Mouse (Mus musculus) yolk sac, embryonic 10.5 days (tissue): ENCODE data around the gene Pax5.
"Not testable (repeated sequence)": the region's sequence is repeated elsewhere in the genome, so short reads cannot be mapped to it uniquely, and the experiment has no call there.

ENCODE experiments used
- DNase-seq: peaks from one replicate; pipeline ENCODE4 v3.0.0-alpha.2; 2017; ENCODE audit warnings: low spot score

Gene Pax5

GRCm38 (mm10) chr4:44709740-44710700 is at the start of gene Pax5:
Gene Pax5, minus strand, starts transcription at chr4:44710487.
- DNase-seq: no peak

GRCm38 (mm10) chr4:44757131-44757530 is 46.8 kb upstream of the Pax5 start:
- not testable (repeated sequence) for DNase-seq

- peak; percentile 95 for DNase-seq
These were observed 46.1 kb upstream of the Pax5 start for GRCm38 (mm10) chr4:44756134-44756951.

GRCm38 (mm10) chr4:44755553-44756133 is 45.4 kb upstream of the Pax5 start, which contains the start of gene Zcchc7:
Gene Zcchc7, plus strand, starts transcription at chr4:44755877.
- DNase-seq: no peak

GRCm38 (mm10) chr4:44740471-44740870 is 30.2 kb upstream of the Pax5 start:
- DNase-seq: no peak

GRCm38 (mm10) chr4:44721237-44721636 is 10.9 kb upstream of the Pax5 start:
- DNase-seq: no peak

- DNase-seq: no peak
These were observed 9.8 kb upstream of the Pax5 start for GRCm38 (mm10) chr4:44720046-44720445.

GRCm38 (mm10) chr4:44717676-44718075 is 7.4 kb upstream of the Pax5 start:
- no peak for DNase-seq

GRCm38 (mm10) chr4:44716391-44716790 is 6.1 kb upstream of the Pax5 start:
- no peak for DNase-seq

GRCm38 (mm10) chr4:44715621-44716160 is 5.4 kb upstream of the Pax5 start:
- DNase-seq: no peak

GRCm38 (mm10) chr4:44714111-44714621 is 3.9 kb upstream of the Pax5 start:
- no peak for DNase-seq

- DNase-seq: no peak
These were observed 3.3 kb upstream of the Pax5 start for GRCm38 (mm10) chr4:44713554-44714051.

GRCm38 (mm10) chr4:44712786-44713553 is 2.7 kb upstream of the Pax5 start:
- no peak for DNase-seq

GRCm38 (mm10) chr4:44712051-44712700 is 1.9 kb upstream of the Pax5 start:
- no peak for DNase-seq

GRCm38 (mm10) chr4:44711136-44711900 is 1.0 kb upstream of the Pax5 start:
- DNase-seq: no peak

GRCm38 (mm10) chr4:44710701-44711097 is 412 bp upstream of the Pax5 start:
- no peak for DNase-seq

GRCm38 (mm10) chr4:44709091-44709695 is 1.1 kb downstream of the Pax5 start:
- no peak for DNase-seq

- no peak for DNase-seq
These were observed 2.0 kb downstream of the Pax5 start for GRCm38 (mm10) chr4:44708311-44708710.

- DNase-seq: no peak
These were observed 3.4 kb downstream of the Pax5 start for GRCm38 (mm10) chr4:44706865-44707264.
